Mouse (Mus musculus) intestine, postnatal 0 days (tissue): ENCODE measurements around the gene Pth1r. TPM values are rescaled to one million over a fixed set of nuclear protein-coding genes. Genes with fewer than 3 reads are reported as not detected.
A peak's percentile ranks its signal among the peaks of the same experiment; 100 is the strongest.

Experiments
- ATAC-seq: fragments of 200-750 bp; cut with Nextera tagmentation; 2 replicates; pipeline ENCODE4 v1.8.0; 2017; ENCODE audit warnings: mild to moderate bottlenecking, moderate TSS enrichment, moderate library complexity
- H3K27ac ChIP-seq: fragments of 300-500 bp; sonication (generic); 2 replicates; pipeline ENCODE4 v1.5.1; 2014; ENCODE audit warnings: mild to moderate bottlenecking, low read depth, low read length, moderate library complexity
- H3K27me3 ChIP-seq: fragments of 300-500 bp; sonication (generic); replicated peaks from 2 replicates; pipeline ENCODE4 v1.6.1; 2014; ENCODE audit warnings: low read length, mixed read lengths; ENCODE audit not compliant: control insufficient read depth, insufficient read depth
- H3K36me3 ChIP-seq: fragments of 300-500 bp; sonication (generic); 2 replicates; pipeline ENCODE4 v1.6.1; 2014; ENCODE audit warnings: mild to moderate bottlenecking, moderate library complexity; ENCODE audit not compliant: control insufficient read depth, insufficient read depth
- H3K4me1 ChIP-seq: fragments of 300-500 bp; sonication (generic); replicated peaks from 2 replicates; pipeline ENCODE4 v1.6.1; 2014; ENCODE audit warnings: antibody characterized with exemption, low read length, mixed read lengths; ENCODE audit not compliant: control insufficient read depth, insufficient read depth
- H3K4me2 ChIP-seq: fragments of 300-500 bp; sonication (generic); replicated peaks from 2 replicates; pipeline ENCODE4 v1.6.1; 2014; ENCODE audit warnings: low read depth, mild to moderate bottlenecking, moderate library complexity
- H3K4me3 ChIP-seq: fragments of 300-500 bp; sonication (generic); 2 replicates; pipeline ENCODE4 v1.5.1; 2014; ENCODE audit warnings: low read depth, low read length
- H3K9ac ChIP-seq: fragments of 300-500 bp; sonication (generic); 2 replicates; pipeline ENCODE4 v1.6.1; 2014; ENCODE audit warnings: mild to moderate bottlenecking, low read depth, low read length
- H3K9me3 ChIP-seq: fragments of 300-500 bp; sonication (generic); 2 replicates; pipeline ENCODE4 v1.6.1; 2016; ENCODE audit warnings: mixed run types; ENCODE audit not compliant: control insufficient read depth
- CTCF ChIP-seq: sonication (generic); IDR thresholded peaks from 2 replicates; pipeline ENCODE4 v1.5.1; 2016; ENCODE audit warnings: low read depth, mild to moderate bottlenecking, control low read depth, antibody characterized with exemption, moderate library complexity
- WGBS: fragments of 180-500 bp; shearing (Covaris S2); extraction: QIAGEN DNeasy Blood & Tissue Kit; methylation state at CpG from one replicate; pipeline ENCODE4 v1.1.7; 2014; 5-methylcytosine and 5-hydroxymethylcytosine counted together
- polyA plus RNA-seq: library from polyadenylated mRNA; unstranded; fragments of >200 nt; fragmentation: Nextera tagmentation; extraction: Ambion mirVana; gene quantifications from 2 replicates; pipeline ENCODE4 v1.2.1, GENCODE M21; 2015

The Pth1r gene
- polyA plus RNA-seq, 1 experiment from 2014 or later: 9.1 TPM

- no peak overlapping the region for H3K4me2 ChIP-seq
- peak; percentile 78 for TF ChIP-seq CTCF
- no peak overlapping the region for H3K4me3 ChIP-seq
- no peak overlapping the region for H3K9ac ChIP-seq
- no peak for ATAC-seq
- H3K4me1 ChIP-seq: 0 out of 2 replicates have a peak, but pooled peaks cover 7% of the 10 kb centered on the region
- H3K9me3 ChIP-seq: no peaks in the 10 kb centered on the region
- H3K36me3 ChIP-seq: peaks cover 7% of the 10 kb centered on the region; the same call in 1 of the 2 replicates
- H3K27me3 ChIP-seq: 0 out of 2 replicates have a peak, but pooled peaks cover 11% of the 10 kb centered on the region
- WGBS: 12% methylated on average over 8 of the region's 8 CpGs
- no peak overlapping the region for H3K27ac ChIP-seq
These were observed 17.1 kb downstream of the Pth1r start for GRCm38 (mm10) chr9:110729841-110730240.

GRCm38 (mm10) chr9:110726867-110727266 is 20.1 kb downstream of the Pth1r start:
- Histone ChIP-seq H3K9me3 (no peaks in the 10 kb centered on the region), H3K27me3 (0 out of 2 replicates have a peak, but pooled peaks cover 3% of the 10 kb centered on the region), H3K27ac (no peak overlapping the region), H3K4me1 (no peaks in the 10 kb centered on the region), H3K4me2 (no peak overlapping the region), H3K9ac (no peak overlapping the region), H3K4me3 (no peak overlapping the region), H3K36me3 (peaks cover 13% of the 10 kb centered on the region)
- TF ChIP-seq CTCF: no peak
- no peak for ATAC-seq
- 63% methylated on average over 31 of the region's 33 CpGs for WGBS

- Histone ChIP-seq H3K4me1 (no peaks in the 10 kb centered on the region), H3K27me3 (no peaks in the 10 kb centered on the region), H3K27ac (no peak overlapping the region; the same call in 1 of the 2 replicates), H3K36me3 (peaks cover 13% of the 10 kb centered on the region), H3K9ac (no peak overlapping the region), H3K4me2 (no peak overlapping the region), H3K4me3 (no peak overlapping the region), H3K9me3 (no peaks in the 10 kb centered on the region)
- 46% methylated on average over 9 of the region's 9 CpGs for WGBS
- no peak for ATAC-seq
- no peak for TF ChIP-seq CTCF
These were observed 21.2 kb downstream of the Pth1r start for GRCm38 (mm10) chr9:110725721-110726135.

GRCm38 (mm10) chr9:110722060-110722459 is 24.9 kb downstream of the Pth1r start:
- no peaks in the 10 kb centered on the region for H3K9me3 ChIP-seq
- H3K36me3 ChIP-seq: peaks cover 13% of the 10 kb centered on the region
- H3K27me3 ChIP-seq: no peaks in the 10 kb centered on the region
- H3K4me1 ChIP-seq: no peaks in the 10 kb centered on the region
- H3K9ac ChIP-seq: no peak overlapping the region
- TF ChIP-seq CTCF: no peak
- 90% methylated on average over 10 of the region's 10 CpGs for WGBS
- H3K4me3 ChIP-seq: no peak overlapping the region
- no peak overlapping the region for H3K27ac ChIP-seq
- no peak overlapping the region for H3K4me2 ChIP-seq
- ATAC-seq: no peak

- H3K4me2 ChIP-seq: no peak overlapping the region
- WGBS: 55% methylated on average over 5 of the region's 5 CpGs
- H3K4me3 ChIP-seq: no peak overlapping the region
- H3K9ac ChIP-seq: no peak overlapping the region
- H3K36me3 ChIP-seq: peaks cover 5% of the 10 kb centered on the region
- no peak for ATAC-seq
- no peaks in the 10 kb centered on the region for H3K9me3 ChIP-seq
- H3K27ac ChIP-seq: no peak overlapping the region
- H3K27me3 ChIP-seq: no peaks in the 10 kb centered on the region
- no peaks in the 10 kb centered on the region for H3K4me1 ChIP-seq
- TF ChIP-seq CTCF: no peak
These were observed 27.0 kb downstream of the Pth1r start for GRCm38 (mm10) chr9:110719977-110720376.

- no peak for TF ChIP-seq CTCF
- WGBS: 62% methylated on average over 3 of the region's 3 CpGs
- no peak for ATAC-seq
These were observed 28.1 kb downstream of the Pth1r start for GRCm38 (mm10) chr9:110718810-110719209.

GRCm38 (mm10) chr9:110718071-110718470 is 28.9 kb downstream of the Pth1r start:
- H3K27me3 ChIP-seq: no peaks in the 10 kb centered on the region
- 90% methylated on average over 6 of the region's 6 CpGs for WGBS
- TF ChIP-seq CTCF: no peak
- H3K36me3 ChIP-seq: no peaks in the 10 kb centered on the region
- no peak overlapping the region for H3K27ac ChIP-seq
- no peak for ATAC-seq
- H3K9me3 ChIP-seq: no peaks in the 10 kb centered on the region
- H3K4me3 ChIP-seq: no peak overlapping the region
- no peak overlapping the region for H3K9ac ChIP-seq
- no peaks in the 10 kb centered on the region for H3K4me1 ChIP-seq
- H3K4me2 ChIP-seq: no peak overlapping the region

More at GRCm38 (mm10) chr9:110718810-110719209, 28.1 kb downstream of the Pth1r start:
- H3K4me2 ChIP-seq: no peak overlapping the region
- no peaks in the 10 kb centered on the region for H3K4me1 ChIP-seq
- H3K27me3 ChIP-seq: no peaks in the 10 kb centered on the region
- H3K27ac ChIP-seq: no peak overlapping the region
- no peaks in the 10 kb centered on the region for H3K36me3 ChIP-seq
- H3K9me3 ChIP-seq: no peaks in the 10 kb centered on the region
- H3K9ac ChIP-seq: no peak overlapping the region
- H3K4me3 ChIP-seq: no peak overlapping the region
